Mouse (Mus musculus) myocyte (in vitro differentiated cells): ENCODE results near the gene Arid1a. TPM values are rescaled to one million over a fixed set of nuclear protein-coding genes. Genes with fewer than 3 reads are reported as not detected.

Experiments
- H3K27me3 ChIP-seq: one replicate; pipeline ENCODE4 v1.6.1; 2011; ENCODE audit not compliant: control insufficient read depth, insufficient read depth, insufficient read length
- H3K36me3 ChIP-seq: one replicate; pipeline ENCODE4 v1.6.1; 2011; ENCODE audit not compliant: control insufficient read depth, insufficient read depth
- H3K4me2 ChIP-seq: one replicate; pipeline ENCODE4 v1.6.1; 2011; ENCODE audit warnings: low read depth, control low read depth
- H3K4me3 ChIP-seq: one replicate; pipeline ENCODE4 v1.5.1; 2011; ENCODE audit warnings: mild to moderate bottlenecking, control low read depth, moderate library complexity
- H3K79me2 ChIP-seq: one replicate; pipeline ENCODE4 v1.6.1; 2011; ENCODE audit not compliant: control insufficient read depth, insufficient read depth
- H3ac ChIP-seq: one replicate; pipeline ENCODE4 v1.6.1; 2011; ENCODE audit not compliant: control insufficient read depth, insufficient read length
- CEBPB ChIP-seq: IDR thresholded peaks from 2 replicates; pipeline ENCODE4 v1.6.1; 2011; ENCODE audit warnings: mild to moderate bottlenecking, moderate library complexity; ENCODE audit not compliant: poor library complexity, insufficient read depth, severe bottlenecking
- E2F4 ChIP-seq: IDR thresholded peaks from one replicate; pipeline ENCODE4 v1.6.1; 2011; ENCODE audit warnings: mild to moderate bottlenecking, control low read depth, moderate library complexity; ENCODE audit not compliant: insufficient read depth
- MAX ChIP-seq: IDR thresholded peaks from one replicate; pipeline ENCODE4 v1.6.1; 2011; ENCODE audit warnings: low read depth, mild to moderate bottlenecking, control low read depth
- MYOD1 ChIP-seq, 3 experiments: IDR thresholded peaks; one replicate each; pipeline ENCODE4 v1.6.1; 2011; ENCODE audit warnings: control low read depth in 2 of 3, low read depth in 2 of 3, mild to moderate bottlenecking in 2 of 3, moderate library complexity in 1 of 3; ENCODE audit not compliant: insufficient read length in 2 of 3, control insufficient read depth in 1 of 3
- MYOG ChIP-seq, 3 experiments: IDR thresholded peaks; one replicate each; pipeline ENCODE4 v1.6.1; 2011; ENCODE audit warnings: control low read depth in 2 of 3, low read depth in 2 of 3, mild to moderate bottlenecking in 2 of 3; ENCODE audit not compliant: insufficient read length in 2 of 3, control insufficient read depth in 1 of 3, insufficient read depth in 1 of 3
- POLR2A ChIP-seq: IDR thresholded peaks from one replicate; pipeline ENCODE4 v1.6.1; 2011; ENCODE audit warnings: low read depth, mild to moderate bottlenecking, control low read depth, moderate library complexity; ENCODE audit not compliant: insufficient read length
- POLR2AphosphoS2 ChIP-seq: IDR thresholded peaks from one replicate; pipeline ENCODE4 v1.6.1; 2011; ENCODE audit warnings: low read depth, control low read depth; ENCODE audit not compliant: insufficient read length
- REST ChIP-seq: IDR thresholded peaks from one replicate; pipeline ENCODE4 v1.6.1; 2011; ENCODE audit warnings: mild to moderate bottlenecking, control low read depth, moderate library complexity; ENCODE audit not compliant: insufficient read depth, insufficient read length
- SRF ChIP-seq: IDR thresholded peaks from one replicate; pipeline ENCODE4 v1.6.1; 2011; ENCODE audit warnings: low read depth; ENCODE audit not compliant: control insufficient read depth, insufficient read length
- TCF12 ChIP-seq: IDR thresholded peaks from one replicate; pipeline ENCODE4 v1.6.1; 2011; ENCODE audit warnings: mild to moderate bottlenecking, control low read depth; ENCODE audit not compliant: poor library complexity, insufficient read depth, severe bottlenecking
- TCF3 ChIP-seq: IDR thresholded peaks from one replicate; pipeline ENCODE4 v1.6.1; 2011; ENCODE audit warnings: low read depth, control low read depth; ENCODE audit not compliant: insufficient read length
- USF1 ChIP-seq: IDR thresholded peaks from one replicate; pipeline ENCODE4 v1.6.1; 2011; ENCODE audit warnings: low read depth, mild to moderate bottlenecking, control low read depth, moderate library complexity
- polyA plus RNA-seq: library from polyadenylated mRNA; unstranded; fragments of >200 nt; fragmentation: generic; extraction: Trizol; gene quantifications from one replicate; pipeline ENCODE4 v1.2.1, GENCODE M21; 2012; ENCODE audit warnings: missing spikeins

The Arid1a gene
- polyA plus RNA-seq, 1 experiment = 23.2 TPM

DNA sequence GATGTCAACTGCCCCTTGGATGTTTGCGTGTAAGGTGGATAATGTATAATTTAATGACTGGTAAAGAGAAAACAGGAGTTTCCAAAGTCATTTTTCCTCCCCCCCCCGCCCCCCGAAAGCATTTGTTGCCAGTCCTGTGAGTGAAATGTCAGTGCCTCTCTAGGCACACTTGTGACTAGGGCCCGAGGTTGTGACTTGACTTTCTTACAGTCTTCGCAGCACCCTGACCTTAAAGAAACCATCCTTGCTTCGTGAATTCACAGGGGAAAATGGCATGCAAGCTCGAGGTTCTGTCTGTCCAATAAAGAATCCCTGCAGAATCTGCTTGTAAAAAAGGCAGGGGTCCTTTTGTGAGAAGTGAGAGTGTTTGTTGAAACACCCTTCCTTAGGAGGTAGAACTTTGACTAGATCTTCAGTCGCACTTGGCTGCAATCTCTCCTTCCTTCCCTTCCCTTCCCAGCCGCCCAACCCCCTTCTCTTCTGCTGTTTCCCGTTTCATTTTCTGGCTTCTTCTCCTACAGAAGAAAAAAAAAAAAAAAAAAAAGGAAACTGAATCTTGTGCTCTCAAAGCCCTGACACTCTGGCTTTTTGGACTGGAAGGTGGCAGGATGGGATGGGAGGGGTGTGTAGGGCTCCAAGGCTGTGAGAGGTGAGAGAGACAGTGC, 82.8 kb downstream of the Arid1a start:
- no peaks in the 10 kb centered on the region for H3K79me2 ChIP-seq
- no peaks in the 10 kb centered on the region for H3K27me3 ChIP-seq
- TF ChIP-seq USF1 = no peak
- no peak for TF ChIP-seq POLR2AphosphoS2
- peak overlapping the region; percentile 73 for H3K4me3 ChIP-seq
- peaks cover under 1% of the 10 kb centered on the region for H3K36me3 ChIP-seq
- no peak overlapping the region for H3ac ChIP-seq
- H3K4me2 ChIP-seq = peak overlapping the region; percentile 88

DNA sequence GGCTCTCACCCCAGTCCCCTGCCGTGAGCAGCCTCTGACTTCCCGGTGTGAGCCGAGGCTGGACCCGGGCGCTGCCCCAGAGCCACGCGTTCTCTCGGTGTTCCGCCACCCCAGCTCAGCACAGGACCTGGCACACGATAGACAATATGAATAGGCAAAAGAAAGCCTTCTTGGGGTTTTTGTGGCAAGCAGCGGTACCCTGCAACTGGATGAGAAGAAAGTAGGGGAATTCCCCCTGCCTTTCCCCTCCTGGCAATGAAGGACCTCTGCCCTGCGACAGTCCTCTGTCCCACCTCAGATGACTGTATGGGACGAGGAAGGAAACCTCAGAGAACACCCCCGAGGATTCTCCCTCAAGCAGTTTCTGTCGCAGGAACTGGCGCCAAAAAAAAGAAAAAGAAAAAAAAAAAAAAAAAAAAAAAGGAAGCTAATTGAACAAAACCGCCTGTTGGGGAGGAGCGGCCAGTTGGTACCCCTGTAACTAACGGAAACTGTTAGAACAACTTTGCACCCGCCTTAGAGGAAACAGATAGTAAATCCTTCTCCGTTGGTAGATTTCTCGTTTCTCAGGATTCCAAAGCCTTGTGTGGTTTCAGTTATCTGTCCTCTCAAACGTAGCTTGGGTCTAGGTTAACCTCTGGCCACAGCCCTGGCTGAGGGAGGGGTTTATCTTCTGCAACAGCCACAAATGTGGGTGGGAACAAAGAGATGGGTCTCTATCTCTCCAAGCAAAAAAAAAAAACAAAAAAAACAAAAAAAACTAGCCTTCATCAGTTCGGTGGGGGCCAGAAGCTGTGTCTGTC, 83.5 kb downstream of the Arid1a start:
- Histone ChIP-seq H3K36me3 (no peaks in the 10 kb centered on the region), H3K4me2 (peak overlapping the region; percentile 88), H3K79me2 (no peaks in the 10 kb centered on the region), H3K27me3 (no peaks in the 10 kb centered on the region), H3ac (peak overlapping the region; percentile 64), H3K4me3 (peak overlapping the region; percentile 73)
- no peak for TF ChIP-seq MYOD1 (IDR thresholded peaks at IDR 0.05; ENCODE audit: control insufficient read depth in 1 of 3, insufficient read length in 2 of 3, low read depth in 2 of 3)
- TF ChIP-seq REST = no peak
- TF ChIP-seq CEBPB = no peak
- no peak for TF ChIP-seq POLR2A
- TF ChIP-seq E2F4 = no peak
- no peak for TF ChIP-seq TCF3
- TF ChIP-seq TCF12 = no peak
- no peak for TF ChIP-seq SRF
- no peak for TF ChIP-seq MAX
- TF ChIP-seq POLR2AphosphoS2 = no peak
- no peak for TF ChIP-seq USF1
- TF ChIP-seq MYOG (IDR thresholded peaks at IDR 0.05; ENCODE audit: control insufficient read depth in 1 of 3, insufficient read depth in 1 of 3, insufficient read length in 2 of 3, low read depth in 2 of 3) = no peak

DNA sequence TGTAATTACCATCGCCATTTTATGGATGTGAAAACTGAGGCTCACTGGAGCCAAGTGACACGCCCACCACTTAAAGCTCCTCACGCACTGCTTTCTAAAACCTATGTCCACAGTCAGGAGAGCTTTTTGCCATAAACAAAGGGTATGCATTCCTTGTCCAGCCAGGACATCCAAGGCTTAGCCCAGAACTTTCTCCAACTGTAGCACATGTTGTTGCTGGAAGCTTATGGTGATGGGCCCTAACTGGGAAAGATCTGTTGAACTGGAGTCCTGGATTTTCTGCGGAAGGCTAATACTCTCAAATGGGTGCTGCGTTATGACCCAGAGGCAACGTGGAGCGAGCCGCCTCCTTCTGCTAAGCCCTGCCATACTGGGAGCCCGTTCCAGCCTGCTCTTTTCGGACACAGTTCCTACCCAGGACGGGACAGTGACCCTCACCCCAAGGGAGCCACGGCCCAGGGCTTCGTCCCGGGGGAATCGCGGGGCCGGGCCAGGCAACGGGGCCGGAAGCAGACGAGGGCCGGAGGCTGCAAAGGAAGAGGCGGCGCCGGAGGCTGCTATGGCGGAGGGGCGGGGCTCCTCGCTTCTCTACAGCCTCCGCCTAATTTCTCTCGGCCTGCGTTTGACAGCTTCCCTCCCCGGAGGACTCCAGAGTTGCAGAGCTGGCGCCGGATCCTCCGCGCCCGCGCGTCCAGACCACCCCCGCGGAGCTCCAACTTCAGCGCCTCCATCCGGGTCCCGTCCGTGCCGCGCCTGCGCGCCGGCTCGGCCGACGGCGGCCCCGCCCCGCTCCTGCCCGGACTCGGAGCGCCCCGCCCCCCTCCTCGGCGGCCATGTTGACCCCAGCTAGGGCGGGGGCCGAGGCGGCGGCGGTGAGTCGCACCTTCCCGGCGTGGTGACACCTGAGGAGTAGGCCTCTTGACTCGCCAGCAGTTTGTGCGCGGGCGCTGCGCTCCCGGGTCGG, 84.4 kb downstream of the Arid1a start, which contains the start of gene Pigv:
Gene Pigv (minus strand): TSS at position 767 of the 964 bp plus-strand sequence.
- no peaks in the 10 kb centered on the region for H3K27me3 ChIP-seq
- H3K4me2 ChIP-seq = peak within 1 kb of the TSS; percentile 88
- peak within 1 kb of the TSS; percentile 73 for H3K4me3 ChIP-seq
- H3K79me2 ChIP-seq = no peaks in the 10 kb centered on the region
- H3K36me3 ChIP-seq = no peaks in the 10 kb centered on the region
- TF ChIP-seq POLR2A (peak; percentile 90), POLR2AphosphoS2 (peak; percentile 83), SRF (no peak), MYOD1 (IDR thresholded peaks at IDR 0.05; ENCODE audit: control insufficient read depth in 1 of 3, insufficient read length in 2 of 3, low read depth in 2 of 3) (peak in 1 of 3 experiments; percentile 26)
- peak within 1 kb of the TSS; percentile 64 for H3ac ChIP-seq

DNA sequence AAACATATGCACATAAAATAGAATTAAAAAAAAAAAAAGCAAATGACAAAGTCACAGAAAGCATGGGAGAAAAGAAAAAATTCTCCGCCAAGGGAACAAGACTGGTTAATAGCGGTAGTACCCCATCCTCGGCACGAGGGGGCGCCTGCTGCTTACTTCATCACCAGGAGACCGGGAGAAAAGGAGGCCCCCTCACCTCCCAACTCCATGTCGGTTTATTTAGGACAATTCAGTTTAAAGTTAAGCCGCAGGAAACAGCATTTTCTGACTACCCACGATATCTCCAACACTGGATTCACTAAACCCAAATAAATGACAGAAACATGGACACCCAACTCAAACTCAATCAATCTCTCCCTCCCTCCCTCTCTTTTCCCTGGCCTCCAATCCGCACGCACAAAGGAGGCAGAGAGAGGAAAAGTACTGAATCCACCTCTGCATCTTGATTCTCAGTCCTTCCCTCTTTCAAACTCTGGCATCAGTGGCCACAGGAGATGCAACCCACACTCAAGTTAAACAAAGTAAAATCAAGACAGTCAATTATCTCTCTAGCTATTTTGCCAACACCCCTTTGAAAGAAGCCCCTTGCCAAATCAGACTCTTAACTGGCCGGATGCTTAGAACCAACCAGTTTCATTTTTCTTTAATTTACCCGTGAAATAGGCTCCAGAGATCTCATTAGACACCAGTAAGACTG, 85.2 kb downstream of the Arid1a start:
- TF ChIP-seq POLR2AphosphoS2 (no peak), REST (no peak), SRF (no peak), E2F4 (no peak), MYOG (IDR thresholded peaks at IDR 0.05; ENCODE audit: control insufficient read depth in 1 of 3, insufficient read depth in 1 of 3, insufficient read length in 2 of 3, low read depth in 2 of 3) (no peak), TCF12 (no peak)
- no peaks in the 10 kb centered on the region for H3K36me3 ChIP-seq
- H3K79me2 ChIP-seq = no peaks in the 10 kb centered on the region
- H3K27me3 ChIP-seq = no peaks in the 10 kb centered on the region
- peak overlapping the region; percentile 64 for H3ac ChIP-seq
- H3K4me3 ChIP-seq = peak overlapping the region; percentile 73
- peak overlapping the region; percentile 82 for H3K4me2 ChIP-seq
